Mouse (Mus musculus): ENCODE data around the gene Vps72. TPM values are rescaled to one million over a fixed set of nuclear protein-coding genes. Genes with fewer than 3 reads are reported as not detected.

The Vps72 gene
- total RNA-seq, 1 experiment, result 35.7 TPM

- no peak for DNase-seq (ENCODE audit: low read depth, low spot score)
- Histone ChIP-seq H3K9me3 (ENCODE audit: control insufficient read depth, insufficient read depth, low read depth, low read length) (no peaks in the 10 kb centered on the region), H3K36me3 (ENCODE audit: control insufficient read depth, insufficient read depth, low read length, poor library complexity, severe bottlenecking) (no peaks in the 10 kb centered on the region; the same call in 1 of the 2 replicates), H3K9ac (ENCODE audit: insufficient read depth, low read depth, low read length, poor library complexity, severe bottlenecking) (no peak overlapping the region), H3K4me1 (ENCODE audit: control insufficient read depth in 2 of 2, insufficient read depth in 2 of 2, low read length in 2 of 2, poor library complexity in 1 of 2) (peaks cover 3 to 20% of the 10 kb centered on the region in 2 experiments; a peak in 3 of 4 replicates), H3K4me3 (ENCODE audit: insufficient read depth in 1 of 2, low read depth in 1 of 2, low read length in 2 of 2, poor library complexity in 1 of 2, severe bottlenecking in 1 of 2) (no peak overlapping the region), H3K27ac (ENCODE audit: insufficient read depth, low read depth, low read length, poor library complexity, severe bottlenecking) (no peak overlapping the region)
- in situ Hi-C loops (cut with MboI; ENCODE audit: low sequenced_read_pairs in 2 of 2, unreplicated experiment in 2 of 2), result no loop called here
- TF ChIP-seq CHD2 (IDR thresholded peaks at IDR 0.05; ENCODE audit: low read depth, low read length) (no peak), ZC3H11A (IDR thresholded peaks at IDR 0.05; ENCODE audit: borderline replicate concordance, low read depth, low read length) (no peak)
Measured at GRCm38 (mm10) chr3:95136336-95136735, 25.5 kb downstream of the Vps72 start.

DNA sequence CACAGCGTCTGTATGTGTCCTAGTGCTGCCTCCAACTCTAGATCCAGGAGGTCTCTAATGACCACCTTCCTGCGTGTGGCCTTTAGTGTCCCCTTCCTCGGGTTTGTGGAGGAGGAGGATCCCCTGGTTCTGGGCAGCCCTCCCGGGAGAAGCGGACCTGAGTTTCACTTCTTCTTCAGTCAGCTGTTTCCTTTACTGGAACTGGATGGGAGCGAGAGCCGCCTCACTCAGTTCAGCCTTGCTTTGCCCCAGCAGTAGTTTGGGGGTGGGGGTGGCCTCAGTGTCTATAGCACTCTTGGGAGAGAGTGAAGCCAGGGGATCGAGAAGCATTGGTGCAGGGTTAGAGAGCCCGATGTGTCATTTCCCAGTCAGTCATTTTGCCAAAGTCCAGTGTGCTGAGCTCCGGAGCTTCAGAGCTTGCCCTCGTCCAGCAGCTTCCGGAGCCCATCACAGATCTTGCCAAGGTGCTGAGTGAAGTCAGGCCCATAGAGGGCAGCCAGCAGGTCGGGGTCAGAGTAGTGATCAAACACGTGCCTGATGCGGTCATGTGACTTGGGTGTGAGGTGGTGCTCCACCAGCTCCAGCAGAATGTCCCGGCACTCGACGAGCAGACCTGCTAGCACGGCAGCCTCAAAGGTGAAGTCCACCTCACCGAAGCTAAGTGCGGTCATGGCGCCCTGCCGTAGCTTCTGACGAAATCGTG is 28.9 kb downstream of the Vps72 start:
- in situ Hi-C loops (cut with MboI; ENCODE audit: low sequenced_read_pairs in 2 of 2, unreplicated experiment in 2 of 2), result no loop called here
- peak overlapping the region; percentile 31 to 47; a peak in 3 of 4 replicates for H3K4me3 ChIP-seq (ENCODE audit: insufficient read depth in 1 of 2, low read depth in 1 of 2, low read length in 2 of 2, poor library complexity in 1 of 2, severe bottlenecking in 1 of 2)
- H3K4me1 ChIP-seq (ENCODE audit: control insufficient read depth in 2 of 2, insufficient read depth in 2 of 2, low read length in 2 of 2, poor library complexity in 1 of 2), result peaks cover 3 to 17% of the 10 kb centered on the region in 2 experiments; a peak in 3 of 4 replicates
- H3K9me3 ChIP-seq (ENCODE audit: control insufficient read depth, insufficient read depth, low read depth, low read length), result no peaks in the 10 kb centered on the region
- no peak for TF ChIP-seq ZC3H11A (IDR thresholded peaks at IDR 0.05; ENCODE audit: borderline replicate concordance, low read depth, low read length)
- no peak for TF ChIP-seq CHD2 (IDR thresholded peaks at IDR 0.05; ENCODE audit: low read depth, low read length)
- no peak for TF ChIP-seq MAFK (IDR thresholded peaks at IDR 0.05; ENCODE audit: insufficient read depth, low read depth, low read length)
- TF ChIP-seq HCFC1 (IDR thresholded peaks at IDR 0.05; ENCODE audit: borderline replicate concordance, insufficient read depth, low read length), result no peak
- TF ChIP-seq ZNF384 (IDR thresholded peaks at IDR 0.05; ENCODE audit: low read depth, low read length), result no peak
- peak overlapping the region; percentile 51 for H3K9ac ChIP-seq (ENCODE audit: insufficient read depth, low read depth, low read length, poor library complexity, severe bottlenecking)
- H3K36me3 ChIP-seq (ENCODE audit: control insufficient read depth, insufficient read depth, low read length, poor library complexity, severe bottlenecking), result no peaks in the 10 kb centered on the region
- no peak overlapping the region for H3K27ac ChIP-seq (ENCODE audit: insufficient read depth, low read depth, low read length, poor library complexity, severe bottlenecking)
- DNase-seq (ENCODE audit: low read depth, low spot score), result no peak

DNA sequence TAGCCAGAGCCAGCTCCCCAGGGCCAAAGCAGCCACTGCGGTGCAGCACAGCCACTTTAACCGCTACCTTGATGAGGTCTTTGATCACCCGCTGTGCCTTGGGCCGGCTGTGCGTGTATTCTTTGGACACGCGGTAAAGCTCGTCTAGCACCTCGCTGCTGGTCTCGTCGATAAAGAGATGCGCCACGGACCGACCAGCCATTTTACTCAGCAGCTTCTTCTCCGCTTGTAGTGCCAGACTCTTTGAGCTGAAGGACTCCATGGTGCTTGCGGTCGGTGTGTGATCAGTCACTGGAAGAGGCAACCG is 29.4 kb downstream of the Vps72 start:
- Histone ChIP-seq H3K9ac (ENCODE audit: insufficient read depth, low read depth, low read length, poor library complexity, severe bottlenecking) (peak overlapping the region; percentile 51), H3K4me1 (ENCODE audit: control insufficient read depth in 2 of 2, insufficient read depth in 2 of 2, low read length in 2 of 2, poor library complexity in 1 of 2) (peaks cover 3 to 17% of the 10 kb centered on the region in 2 experiments; a peak in 3 of 4 replicates), H3K27ac (ENCODE audit: insufficient read depth, low read depth, low read length, poor library complexity, severe bottlenecking) (no peak overlapping the region), H3K36me3 (ENCODE audit: control insufficient read depth, insufficient read depth, low read length, poor library complexity, severe bottlenecking) (no peaks in the 10 kb centered on the region), H3K4me3 (ENCODE audit: insufficient read depth in 1 of 2, low read depth in 1 of 2, low read length in 2 of 2, poor library complexity in 1 of 2, severe bottlenecking in 1 of 2) (peak overlapping the region; percentile 31 to 47), H3K9me3 (ENCODE audit: control insufficient read depth, insufficient read depth, low read depth, low read length) (no peaks in the 10 kb centered on the region)
- in situ Hi-C loops (cut with MboI; ENCODE audit: low sequenced_read_pairs in 2 of 2, unreplicated experiment in 2 of 2), result no loop called here
- no peak for TF ChIP-seq CHD2 (IDR thresholded peaks at IDR 0.05; ENCODE audit: low read depth, low read length)
- TF ChIP-seq HCFC1 (IDR thresholded peaks at IDR 0.05; ENCODE audit: borderline replicate concordance, insufficient read depth, low read length), result no peak
- DNase-seq (ENCODE audit: low read depth, low spot score), result no peak

GRCm38 (mm10) chr3:95140795-95141194 is 30.0 kb downstream of the Vps72 start:
- Histone ChIP-seq H3K4me3 (ENCODE audit: insufficient read depth in 1 of 2, low read depth in 1 of 2, low read length in 2 of 2, poor library complexity in 1 of 2, severe bottlenecking in 1 of 2) (peak overlapping the region; percentile 31 to 47), H3K9ac (ENCODE audit: insufficient read depth, low read depth, low read length, poor library complexity, severe bottlenecking) (peak overlapping the region; percentile 51), H3K4me1 (ENCODE audit: control insufficient read depth in 2 of 2, insufficient read depth in 2 of 2, low read length in 2 of 2, poor library complexity in 1 of 2) (peaks cover 0 to 17% of the 10 kb centered on the region in 2 experiments; a peak in 2 of 4 replicates), H3K36me3 (ENCODE audit: control insufficient read depth, insufficient read depth, low read length, poor library complexity, severe bottlenecking) (no peaks in the 10 kb centered on the region), H3K27ac (ENCODE audit: insufficient read depth, low read depth, low read length, poor library complexity, severe bottlenecking) (no peak overlapping the region), H3K9me3 (ENCODE audit: control insufficient read depth, insufficient read depth, low read depth, low read length) (no peaks in the 10 kb centered on the region)
- DNase-seq (ENCODE audit: low read depth, low spot score), result no peak
- in situ Hi-C loops (cut with MboI; ENCODE audit: low sequenced_read_pairs in 2 of 2, unreplicated experiment in 2 of 2), result no loop called here
- TF ChIP-seq ZNF384 (IDR thresholded peaks at IDR 0.05; ENCODE audit: low read depth, low read length) (no peak), CHD2 (IDR thresholded peaks at IDR 0.05; ENCODE audit: low read depth, low read length) (no peak), ZC3H11A (IDR thresholded peaks at IDR 0.05; ENCODE audit: borderline replicate concordance, low read depth, low read length) (no peak), MAFK (IDR thresholded peaks at IDR 0.05; ENCODE audit: insufficient read depth, low read depth, low read length) (no peak), HCFC1 (IDR thresholded peaks at IDR 0.05; ENCODE audit: borderline replicate concordance, insufficient read depth, low read length) (no peak)

DNA sequence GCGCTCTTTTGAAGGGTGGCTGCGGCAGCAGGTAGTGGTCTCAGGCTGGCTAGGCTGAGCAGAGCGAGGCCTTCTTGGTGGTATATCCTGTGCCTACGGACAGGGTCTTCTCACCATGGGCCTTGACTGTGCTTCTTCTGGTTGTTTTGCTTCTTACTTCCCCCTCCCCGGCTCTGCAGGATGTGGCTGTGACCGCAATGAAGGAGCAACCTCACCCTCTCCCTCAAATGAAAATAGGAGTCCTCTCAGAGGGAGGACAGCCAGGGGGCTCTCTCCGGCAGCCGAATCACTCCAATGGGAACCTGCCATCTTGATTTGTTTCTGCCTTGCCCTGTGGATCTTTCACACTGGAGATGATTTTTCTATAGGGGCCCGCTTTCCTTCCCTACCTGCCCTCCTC is 30.7 kb downstream of the Vps72 start:
- no peaks in the 10 kb centered on the region for H3K36me3 ChIP-seq (ENCODE audit: control insufficient read depth, insufficient read depth, low read length, poor library complexity, severe bottlenecking)
- H3K4me3 ChIP-seq (ENCODE audit: insufficient read depth in 1 of 2, low read depth in 1 of 2, low read length in 2 of 2, poor library complexity in 1 of 2, severe bottlenecking in 1 of 2), result no peak overlapping the region
- no peak overlapping the region for H3K9ac ChIP-seq (ENCODE audit: insufficient read depth, low read depth, low read length, poor library complexity, severe bottlenecking)
- in situ Hi-C loops (cut with MboI; ENCODE audit: low sequenced_read_pairs in 2 of 2, unreplicated experiment in 2 of 2), result no loop called here
- TF ChIP-seq ZC3H11A (IDR thresholded peaks at IDR 0.05; ENCODE audit: borderline replicate concordance, low read depth, low read length), result no peak
- TF ChIP-seq HCFC1 (IDR thresholded peaks at IDR 0.05; ENCODE audit: borderline replicate concordance, insufficient read depth, low read length), result no peak
- no peak for TF ChIP-seq CHD2 (IDR thresholded peaks at IDR 0.05; ENCODE audit: low read depth, low read length)
- no peak for TF ChIP-seq ZNF384 (IDR thresholded peaks at IDR 0.05; ENCODE audit: low read depth, low read length)
- no peak for TF ChIP-seq MAFK (IDR thresholded peaks at IDR 0.05; ENCODE audit: insufficient read depth, low read depth, low read length)
- peaks cover 0 to 17% of the 10 kb centered on the region in 2 experiments; a peak in 2 of 4 replicates for H3K4me1 ChIP-seq (ENCODE audit: control insufficient read depth in 2 of 2, insufficient read depth in 2 of 2, low read length in 2 of 2, poor library complexity in 1 of 2)
- H3K27ac ChIP-seq (ENCODE audit: insufficient read depth, low read depth, low read length, poor library complexity, severe bottlenecking), result no peak overlapping the region
- no peak for DNase-seq (ENCODE audit: low read depth, low spot score)
- no peaks in the 10 kb centered on the region for H3K9me3 ChIP-seq (ENCODE audit: control insufficient read depth, insufficient read depth, low read depth, low read length)
